Mouse (Mus musculus): Measurements from ENCODE around the gene 3110082I17Rik. TPM values are rescaled to one million over a fixed set of nuclear protein-coding genes. Genes with fewer than 3 reads are reported as not detected.

3110082I17Rik gene
- total and polyA plus RNA-seq, 2 experiments, result 1.6 to 7.4 TPM

DNA sequence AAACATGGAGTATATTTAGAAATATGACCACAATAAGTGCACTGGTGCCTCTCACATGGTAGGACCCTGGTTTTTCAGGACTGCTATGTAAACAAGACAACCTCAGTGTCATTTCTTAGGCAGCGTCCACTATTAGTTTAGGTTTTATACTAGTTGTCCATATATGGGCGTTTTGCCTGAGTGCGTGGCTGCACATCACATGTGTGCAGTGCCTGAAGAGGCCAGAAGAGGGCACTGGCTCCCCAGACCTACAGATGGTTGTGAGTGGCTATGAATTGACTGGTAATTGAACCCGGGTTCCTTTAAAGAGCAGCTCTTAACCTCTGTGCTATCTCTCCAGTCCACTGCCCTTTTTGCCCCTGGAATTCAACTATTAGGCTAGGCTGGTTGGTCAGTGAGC is 43.4 kb downstream of the 3110082I17Rik start:
- 95% methylated on average over 4 of the region's 4 CpGs for WGBS
- Histone ChIP-seq H3K36me3 (ENCODE audit: control insufficient read depth, insufficient read depth, low read length) (no peaks in the 10 kb centered on the region), H3K9ac (ENCODE audit: low read depth, low read length) (no peak overlapping the region), H3K4me3 (ENCODE audit: insufficient read depth, low read depth, low read length) (no peak overlapping the region), H3K27me3 (ENCODE audit: control insufficient read depth, insufficient read depth, low read length) (no peaks in the 10 kb centered on the region), H3K27ac (replicated peaks; ENCODE audit: insufficient read depth, low read depth, low read length) (no peak overlapping the region), H3K79me2 (ENCODE audit: control insufficient read depth, insufficient read depth, low read length) (no peaks in the 10 kb centered on the region), H3K4me1 (ENCODE audit: control insufficient read depth, insufficient read depth, low read length) (no peaks in the 10 kb centered on the region)
- DNase-seq (ENCODE audit: extremely low read depth, low read depth, low spot score), result no peak
- TF ChIP-seq POLR2A (IDR thresholded peaks at IDR 0.05; ENCODE audit: extremely low read depth, insufficient read depth, low read length) (no peak), CTCF (IDR thresholded peaks at IDR 0.05; ENCODE audit: low read depth, low read length) (peak; percentile 30; the same call in 1 of the 2 replicates)

DNA sequence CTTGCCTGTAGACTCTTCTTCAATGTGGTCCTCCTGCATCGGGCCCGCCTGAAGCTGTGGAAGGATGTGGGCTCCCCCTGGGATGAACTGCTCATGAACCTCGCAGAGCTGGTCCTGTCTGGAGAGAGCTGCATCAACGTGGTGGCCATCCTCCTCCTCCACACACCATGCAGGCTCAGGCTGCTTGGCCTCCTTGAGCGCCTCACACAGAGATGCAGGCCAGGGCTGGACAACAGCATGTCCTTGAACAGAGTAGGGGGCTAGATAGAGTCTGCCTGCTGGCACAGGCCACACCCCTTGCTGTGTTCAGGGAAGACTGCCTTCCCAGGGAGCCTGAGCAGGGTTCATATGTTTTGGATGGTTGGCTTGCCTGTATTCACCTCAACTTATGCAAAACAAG is 45.3 kb downstream of the 3110082I17Rik start:
- 90% methylated on average over 5 of the region's 5 CpGs for WGBS
- Histone ChIP-seq H3K4me3 (ENCODE audit: insufficient read depth, low read depth, low read length) (no peak overlapping the region), H3K36me3 (ENCODE audit: control insufficient read depth, insufficient read depth, low read length) (no peaks in the 10 kb centered on the region), H3K27me3 (ENCODE audit: control insufficient read depth, insufficient read depth, low read length) (no peaks in the 10 kb centered on the region), H3K79me2 (ENCODE audit: control insufficient read depth, insufficient read depth, low read length) (no peaks in the 10 kb centered on the region), H3K27ac (replicated peaks; ENCODE audit: insufficient read depth, low read depth, low read length) (no peak overlapping the region), H3K4me1 (ENCODE audit: control insufficient read depth, insufficient read depth, low read length) (no peaks in the 10 kb centered on the region), H3K9ac (ENCODE audit: low read depth, low read length) (no peak overlapping the region)
- DNase-seq (ENCODE audit: extremely low read depth, low read depth, low spot score), result no peak
- TF ChIP-seq CTCF (IDR thresholded peaks at IDR 0.05; ENCODE audit: low read depth, low read length) (no peak), POLR2A (IDR thresholded peaks at IDR 0.05; ENCODE audit: extremely low read depth, insufficient read depth, low read length) (no peak)

DNA sequence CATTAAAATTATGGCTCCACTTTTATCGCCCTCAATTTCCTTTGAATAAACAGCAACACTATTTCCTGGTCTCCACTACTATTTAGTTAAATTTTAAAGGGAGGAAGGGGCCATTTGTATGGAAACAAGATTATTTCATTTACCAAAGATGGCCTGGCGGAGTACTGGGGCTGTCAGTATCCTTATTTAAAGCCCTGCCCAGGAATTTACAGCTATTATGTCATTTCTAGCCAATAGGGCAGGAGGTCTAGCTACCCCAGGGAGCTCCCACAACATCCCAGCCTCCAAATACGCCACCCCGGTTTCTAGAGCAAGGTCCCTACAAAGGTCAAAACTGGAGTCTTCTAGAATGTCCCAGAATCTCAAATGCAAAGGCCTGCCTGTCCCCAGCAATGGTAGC is 46.8 kb downstream of the 3110082I17Rik start:
- H3K27ac ChIP-seq (replicated peaks; ENCODE audit: insufficient read depth, low read depth, low read length), result no peak overlapping the region
- H3K27me3 ChIP-seq (ENCODE audit: control insufficient read depth, insufficient read depth, low read length), result no peaks in the 10 kb centered on the region
- H3K9ac ChIP-seq (ENCODE audit: low read depth, low read length), result no peak overlapping the region
- TF ChIP-seq POLR2A (IDR thresholded peaks at IDR 0.05; ENCODE audit: extremely low read depth, insufficient read depth, low read length), result no peak
- no peak for TF ChIP-seq CTCF (IDR thresholded peaks at IDR 0.05; ENCODE audit: low read depth, low read length)
- no peaks in the 10 kb centered on the region for H3K36me3 ChIP-seq (ENCODE audit: control insufficient read depth, insufficient read depth, low read length)
- no peaks in the 10 kb centered on the region for H3K4me1 ChIP-seq (ENCODE audit: control insufficient read depth, insufficient read depth, low read length)
- no peaks in the 10 kb centered on the region for H3K79me2 ChIP-seq (ENCODE audit: control insufficient read depth, insufficient read depth, low read length)
- no peak for DNase-seq (ENCODE audit: extremely low read depth, low read depth, low spot score)
- 87% methylated on average over 4 of the region's 4 CpGs for WGBS
- no peak overlapping the region for H3K4me3 ChIP-seq (ENCODE audit: insufficient read depth, low read depth, low read length)

DNA sequence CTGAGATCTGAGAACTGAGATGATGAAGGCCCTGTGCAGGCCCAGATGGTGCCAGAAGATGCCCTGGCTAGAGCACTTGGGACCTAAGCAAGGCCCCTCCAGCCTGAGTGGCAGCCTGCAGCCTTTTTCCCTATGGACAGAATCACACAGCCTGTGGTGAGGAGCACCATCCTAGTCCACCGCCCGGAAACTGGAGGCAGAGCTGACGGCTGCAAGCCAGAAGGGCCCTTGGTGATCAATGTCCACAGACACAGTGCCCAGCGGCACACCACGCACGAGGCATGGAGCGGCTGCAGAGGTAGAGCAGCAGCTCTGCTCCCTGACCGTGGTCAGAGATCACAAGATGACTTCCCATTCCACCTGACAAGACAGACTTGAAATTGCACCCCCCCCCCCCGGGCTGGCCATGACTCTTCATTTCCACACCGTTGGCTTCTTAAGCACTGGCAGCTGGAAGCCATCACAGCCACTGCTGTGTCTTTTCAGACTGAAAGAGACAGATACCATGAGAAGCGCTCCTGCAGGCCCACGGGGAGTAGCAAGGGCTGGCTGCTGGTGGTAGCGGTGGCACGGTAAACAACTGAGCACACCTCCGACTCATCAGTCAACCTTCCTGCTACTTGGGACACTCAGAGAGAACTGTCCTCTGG is 48.5 kb downstream of the 3110082I17Rik start:
- Histone ChIP-seq H3K27ac (replicated peaks; ENCODE audit: insufficient read depth, low read depth, low read length) (no peak overlapping the region), H3K9ac (ENCODE audit: low read depth, low read length) (no peak overlapping the region), H3K4me1 (ENCODE audit: control insufficient read depth, insufficient read depth, low read length) (no peaks in the 10 kb centered on the region), H3K79me2 (ENCODE audit: control insufficient read depth, insufficient read depth, low read length) (no peaks in the 10 kb centered on the region), H3K36me3 (ENCODE audit: control insufficient read depth, insufficient read depth, low read length) (no peaks in the 10 kb centered on the region), H3K27me3 (ENCODE audit: control insufficient read depth, insufficient read depth, low read length) (no peaks in the 10 kb centered on the region), H3K4me3 (ENCODE audit: insufficient read depth, low read depth, low read length) (no peak overlapping the region)
- no peak for DNase-seq (ENCODE audit: extremely low read depth, low read depth, low spot score)
- whole genome bisulfite sequencing, result 89% methylated on average over 15 of the region's 15 CpGs
- TF ChIP-seq POLR2A (IDR thresholded peaks at IDR 0.05; ENCODE audit: extremely low read depth, insufficient read depth, low read length) (no peak), CTCF (IDR thresholded peaks at IDR 0.05; ENCODE audit: low read depth, low read length) (no peak)

DNA sequence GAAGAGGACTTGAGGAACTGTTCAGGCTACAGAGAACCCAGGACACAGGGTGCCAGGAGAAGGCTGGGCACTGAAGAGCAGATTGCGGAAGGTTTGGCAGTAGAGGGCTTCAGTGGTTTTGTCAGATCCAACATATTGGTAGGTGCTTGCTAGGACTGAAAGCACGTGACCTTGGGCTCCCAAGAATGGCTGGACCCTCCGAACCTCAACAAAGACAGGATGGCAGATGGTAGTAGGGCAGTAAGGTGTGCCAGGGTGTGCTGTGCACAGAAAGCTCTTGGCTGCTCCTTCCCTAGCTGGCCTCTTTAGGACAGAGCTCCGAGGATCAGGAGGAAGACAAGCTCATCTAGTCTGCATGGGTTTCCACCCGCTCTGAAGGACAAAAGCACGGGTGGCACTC is 49.2 kb downstream of the 3110082I17Rik start:
- H3K27me3 ChIP-seq (ENCODE audit: control insufficient read depth, insufficient read depth, low read length), result no peaks in the 10 kb centered on the region
- no peak overlapping the region for H3K4me3 ChIP-seq (ENCODE audit: insufficient read depth, low read depth, low read length)
- no peaks in the 10 kb centered on the region for H3K79me2 ChIP-seq (ENCODE audit: control insufficient read depth, insufficient read depth, low read length)
- no peaks in the 10 kb centered on the region for H3K4me1 ChIP-seq (ENCODE audit: control insufficient read depth, insufficient read depth, low read length)
- no peaks in the 10 kb centered on the region for H3K36me3 ChIP-seq (ENCODE audit: control insufficient read depth, insufficient read depth, low read length)
- TF ChIP-seq POLR2A (IDR thresholded peaks at IDR 0.05; ENCODE audit: extremely low read depth, insufficient read depth, low read length), result no peak
- no peak for TF ChIP-seq CTCF (IDR thresholded peaks at IDR 0.05; ENCODE audit: low read depth, low read length)
- DNase-seq (ENCODE audit: extremely low read depth, low read depth, low spot score), result no peak
- WGBS, result 94% methylated on average over 6 of the region's 6 CpGs
- H3K27ac ChIP-seq (replicated peaks; ENCODE audit: insufficient read depth, low read depth, low read length), result no peak overlapping the region
- H3K9ac ChIP-seq (ENCODE audit: low read depth, low read length), result no peak overlapping the region

DNA sequence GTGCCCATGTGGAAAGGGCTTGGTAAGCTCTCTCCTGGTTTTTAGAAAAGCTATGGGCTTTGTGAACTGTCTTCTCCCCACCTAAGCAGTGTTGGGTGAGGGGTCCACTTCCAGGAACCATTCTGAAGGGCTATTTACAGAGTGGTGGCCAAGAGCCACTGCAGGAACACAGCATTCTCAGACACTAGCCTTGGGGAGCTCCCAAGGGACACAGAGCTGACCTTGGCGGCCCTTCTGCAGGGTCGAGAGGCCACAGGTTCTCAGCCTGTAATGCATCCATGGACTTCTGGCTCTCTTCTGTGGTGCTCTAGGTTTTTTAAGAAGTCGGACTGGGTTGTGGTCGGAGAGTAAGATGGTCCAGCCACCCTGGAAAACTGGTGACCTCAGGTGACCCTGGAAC is 50.3 kb downstream of the 3110082I17Rik start:
- Histone ChIP-seq H3K4me3 (ENCODE audit: insufficient read depth, low read depth, low read length) (no peak overlapping the region), H3K79me2 (ENCODE audit: control insufficient read depth, insufficient read depth, low read length) (no peaks in the 10 kb centered on the region), H3K27me3 (ENCODE audit: control insufficient read depth, insufficient read depth, low read length) (no peaks in the 10 kb centered on the region), H3K4me1 (ENCODE audit: control insufficient read depth, insufficient read depth, low read length) (no peaks in the 10 kb centered on the region), H3K9ac (ENCODE audit: low read depth, low read length) (no peak overlapping the region), H3K27ac (replicated peaks; ENCODE audit: insufficient read depth, low read depth, low read length) (no peak overlapping the region), H3K36me3 (ENCODE audit: control insufficient read depth, insufficient read depth, low read length) (no peaks in the 10 kb centered on the region)
- no peak for DNase-seq (ENCODE audit: extremely low read depth, low read depth, low spot score)
- WGBS, result 94% methylated on average over 4 of the region's 4 CpGs
- TF ChIP-seq POLR2A (IDR thresholded peaks at IDR 0.05; ENCODE audit: extremely low read depth, insufficient read depth, low read length) (no peak), CTCF (IDR thresholded peaks at IDR 0.05; ENCODE audit: low read depth, low read length) (no peak)
